Comparison of ENCODE assay signal across 29 mouse cellular contexts in the genomic region with DNA sequence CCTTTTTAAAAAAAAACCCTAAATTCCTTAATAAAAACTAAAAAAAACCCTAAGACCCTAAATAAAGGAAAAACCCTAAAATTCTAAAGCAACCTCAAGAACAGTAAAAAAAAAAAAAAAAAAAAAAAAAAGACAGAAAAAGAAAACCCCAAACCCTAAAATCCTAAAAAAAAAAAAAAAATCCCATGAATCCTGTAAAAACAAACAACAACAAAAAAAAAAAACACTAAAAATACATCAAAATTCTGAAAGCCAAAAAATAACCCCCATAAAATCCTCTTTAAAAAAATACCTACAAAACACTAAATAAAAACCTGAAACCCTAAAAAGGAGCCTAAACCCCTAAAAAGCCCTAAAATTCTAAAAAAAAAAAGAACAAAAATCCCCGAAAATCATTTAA. TPM values are rescaled to one million over a fixed set of nuclear protein-coding genes. Genes with fewer than 3 reads are reported as not detected.
DNase-seq lines count a peak whose midpoint lies in the region; ATAC-seq and TF ChIP-seq lines count a peak whose summit lies in the region.
"Had no signal": no experiment of that assay in that cellular context is flagged by ENCODE, and none has a peak within 500 bp of the region (broad histone marks: within the 10 kb centered on the region; RNA-seq: fewer than 3 reads in every experiment).

No protein-coding gene starts in this region.

- no peak overlapping the region for H3K27ac ChIP-seq in hindbrain, embryonic 14.5 days
- no peak overlapping the region for H3K27ac ChIP-seq in hindbrain, postnatal 0 days
- H3K27ac ChIP-seq in CH12.LX (ENCODE audit: insufficient read depth, low read depth) (no peak overlapping the region), ES-E14 (ENCODE audit: insufficient read depth, low read depth, low read length, poor library complexity, severe bottlenecking) (no peak overlapping the region)

- no peaks in the 10 kb centered on the region for H3K9me3 ChIP-seq in hindbrain, embryonic 14.5 days (ENCODE audit: control insufficient read depth, low read length)
- no peaks in the 10 kb centered on the region for H3K9me3 ChIP-seq in hindbrain, postnatal 0 days (ENCODE audit: low read length)
- H3K9me3 ChIP-seq in CH12.LX (replicated peaks; ENCODE audit: low read length) (no peaks in the 10 kb centered on the region), ES-E14 (ENCODE audit: control insufficient read depth, insufficient read depth, low read depth, low read length) (no peaks in the 10 kb centered on the region)
- H3K9me3 ChIP-seq: G1E had no signal

- H3K4me1 ChIP-seq in hindbrain, embryonic 14.5 days (replicated peaks; ENCODE audit: control insufficient read depth, insufficient read depth, low read length) = no peaks in the 10 kb centered on the region
- H3K4me1 ChIP-seq in hindbrain, postnatal 0 days (ENCODE audit: insufficient read depth, low read length) = no peaks in the 10 kb centered on the region
- H3K4me1 ChIP-seq in CH12.LX (ENCODE audit: control insufficient read depth in 1 of 2, insufficient read depth in 2 of 2) (no peaks in the 10 kb centered on the region), ES-E14 (ENCODE audit: control insufficient read depth in 2 of 2, insufficient read depth in 2 of 2, low read length in 2 of 2, poor library complexity in 1 of 2) (no peaks in the 10 kb centered on the region)

- H3K27me3 ChIP-seq in hindbrain, embryonic 14.5 days (ENCODE audit: control insufficient read depth, insufficient read depth, low read length) = no peaks in the 10 kb centered on the region
- no peaks in the 10 kb centered on the region for H3K27me3 ChIP-seq in hindbrain, postnatal 0 days (ENCODE audit: insufficient read depth, low read length)
- no peaks in the 10 kb centered on the region for H3K27me3 ChIP-seq in CH12.LX (replicated peaks)
- H3K27me3 ChIP-seq: Patski had no signal

- 94% methylated on average over 1 of the region's 1 CpGs for WGBS in hindbrain, embryonic 14.5 days
- WGBS in hindbrain, postnatal 0 days = 87% methylated on average over 1 of the region's 1 CpGs

- in situ Hi-C loops in CH12.LX (cut with MboI; ENCODE audit: low pct_ligation_motif_present, low pct_unique_long_range_greater_than_20kb, low sequenced_read_pairs) = no loop called here
- in situ Hi-C loops in ES-E14 (cut with MboI; ENCODE audit: low sequenced_read_pairs in 2 of 2, unreplicated experiment in 2 of 2) = no loop called here

- no peak for ATAC-seq in hindbrain, embryonic 14.5 days (ENCODE audit: low FRiP score)
- no peak for ATAC-seq in hindbrain, postnatal 0 days
- no peak for ATAC-seq in megakaryocyte progenitor cell, adult 5-6 weeks (replicated peaks; ENCODE audit: poor library complexity)
- ATAC-seq: activated CD4-positive, CD25-positive, alpha-beta regulatory T cell, adult 4 months; CD4-positive, CD25-positive, alpha-beta regulatory T cell, adult 4 months; Patski had no signal

- dilution Hi-C loops in CH12.LX (cut with MboI; ENCODE audit: extremely low pct_ligation_motif_present, extremely low pct_unique_long_range_greater_than_20kb, low sequenced_read_pairs) = no loop called here

- no peak overlapping the region for H3K4me2 ChIP-seq in hindbrain, embryonic 14.5 days (replicated peaks)
- H3K4me2 ChIP-seq in hindbrain, postnatal 0 days (ENCODE audit: low read depth, low read length) = no peak overlapping the region
- no peak overlapping the region for H3K4me2 ChIP-seq in CH12.LX (ENCODE audit: insufficient read depth, low read depth, poor library complexity, severe bottlenecking)

- H3K9ac ChIP-seq in hindbrain, embryonic 14.5 days = no peak overlapping the region
- H3K9ac ChIP-seq in hindbrain, postnatal 0 days (replicated peaks; ENCODE audit: low read length) = no peak overlapping the region
- H3K9ac ChIP-seq in CH12.LX (ENCODE audit: insufficient read depth, low read depth) = no peak overlapping the region
- no peak overlapping the region for H3K9ac ChIP-seq in ES-E14 (ENCODE audit: insufficient read depth, low read depth, low read length, poor library complexity, severe bottlenecking)

- no peak overlapping the region for H3K4me3 ChIP-seq in hindbrain, embryonic 14.5 days (replicated peaks; ENCODE audit: low read length)
- H3K4me3 ChIP-seq in hindbrain, postnatal 0 days (ENCODE audit: low read length) = no peak overlapping the region
- no peak overlapping the region for H3K4me3 ChIP-seq in CH12.LX (replicated peaks in 1 of 3; ENCODE audit: low read depth in 2 of 3, low read length in 2 of 3, poor library complexity in 1 of 3)
- no peak overlapping the region for H3K4me3 ChIP-seq in ES-E14 (ENCODE audit: insufficient read depth in 1 of 2, low read depth in 1 of 2, low read length in 2 of 2, poor library complexity in 1 of 2, severe bottlenecking in 1 of 2)

- TF ChIP-seq CTCF in hindbrain, postnatal 0 days (IDR thresholded peaks at IDR 0.05; ENCODE audit: low read depth) = no peak
- TF ChIP-seq CTCF in CH12.LX (conservative IDR thresholded peaks at IDR 0.05 in 1 of 2, IDR thresholded peaks at IDR 0.05 in 1 of 2; ENCODE audit: low read depth in 2 of 2, low read length in 2 of 2) = no peak

- no peaks in the 10 kb centered on the region for H3K79me2 ChIP-seq in CH12.LX (replicated peaks; ENCODE audit: control insufficient read depth, extremely low read depth, insufficient read depth, poor library complexity, severe bottlenecking)

- no peak for TF ChIP-seq RAD21 in CH12.LX (IDR thresholded peaks at IDR 0.05; ENCODE audit: low read depth, low read length)

- TF ChIP-seq EP300 in CH12.LX (IDR thresholded peaks at IDR 0.05; ENCODE audit: low read length) = no peak

- no peaks in the 10 kb centered on the region for H3K36me3 ChIP-seq in hindbrain, embryonic 14.5 days (replicated peaks; ENCODE audit: control insufficient read depth, insufficient read depth)
- H3K36me3 ChIP-seq in hindbrain, postnatal 0 days (ENCODE audit: insufficient read depth, low read length) = no peaks in the 10 kb centered on the region
- no peaks in the 10 kb centered on the region for H3K36me3 ChIP-seq in CH12.LX (replicated peaks in 1 of 2; ENCODE audit: control insufficient read depth in 1 of 2, insufficient read depth in 1 of 2, low read length in 1 of 2)
- H3K36me3 ChIP-seq in ES-E14 (ENCODE audit: control insufficient read depth, insufficient read depth, low read length, poor library complexity, severe bottlenecking) = no peaks in the 10 kb centered on the region
- H3K36me3 ChIP-seq: G1E had no signal

- TF ChIP-seq POLR2A in CH12.LX (IDR thresholded peaks at IDR 0.05; ENCODE audit: low read depth, low read length) = no peak

- DNase-seq in hindbrain, embryonic 14.5 days (ENCODE audit: low spot score) = peak; percentile 37
- no peak for DNase-seq in hindbrain, postnatal 0 days (ENCODE audit: low spot score)
- DNase-seq in CH12.LX (ENCODE audit: extremely low read depth) (no peak), ES-E14 (ENCODE audit: low read depth, low spot score) (no peak), adipocyte (ENCODE audit: low spot score) (peak; percentile 2)
- DNase-seq in cerebellum, postnatal 25 days = no peak
- DNase-seq in layer of hippocampus, adult 9-10 months (ENCODE audit: low spot score) = no peak
- DNase-seq: adrenal gland, adult 2 months; adrenal gland, adult 8-10 months; adrenal gland, postnatal 10 days; adrenal gland, postnatal 14 days; adrenal gland, postnatal 25 days; adrenal gland, postnatal 36 days; B cell, adult 2 months; cerebellum, adult 11 months; cerebellum, adult 11-12 months; cerebellum, adult 18-20 months; cerebellum, adult 2 months; cerebellum, adult 8-10 months had no signal

TF ChIP-seq in CH12.LX, 34 proteins besides CTCF, POLR2A, EP300 and RAD21:
- TF ChIP-seq NRF1 (IDR thresholded peaks at IDR 0.05; ENCODE audit: low read depth, low read length) (no peak), ZNF384 (IDR thresholded peaks at IDR 0.05; ENCODE audit: low read depth, low read length) (peak; percentile 60), JUND (conservative IDR thresholded peaks at IDR 0.05; ENCODE audit: low read depth, low read length) (no peak), CHD2 (IDR thresholded peaks at IDR 0.05; ENCODE audit: low read length) (no peak), MAZ (IDR thresholded peaks at IDR 0.05; ENCODE audit: low read depth, low read length) (no peak), SIN3A (IDR thresholded peaks at IDR 0.05; ENCODE audit: low read length) (no peak), USF1 (IDR thresholded peaks at IDR 0.05; ENCODE audit: low read depth, low read length) (no peak), IRF4 (IDR thresholded peaks at IDR 0.05; ENCODE audit: low read depth, low read length) (no peak)

TF ChIP-seq in ES-E14, 5 proteins besides CTCF, POLR2A, EP300 and RAD21:
- 0 out of 2 replicates have a peak, but pooled peaks have one; percentile 65 for TF ChIP-seq ZNF384 (IDR thresholded peaks at IDR 0.05; ENCODE audit: low read depth, low read length)
- TF ChIP-seq MAFK (IDR thresholded peaks at IDR 0.05; ENCODE audit: insufficient read depth, low read depth, low read length) = no peak
- no peak for TF ChIP-seq CHD2 (IDR thresholded peaks at IDR 0.05; ENCODE audit: low read depth, low read length)

RNA-seq across cellular contexts. Expression of a gene that starts 45.3 kb away (rescaled TPM):
- not detected in 2 replicates for polyA plus RNA-seq in hindbrain, embryonic 14.5 days (2014; fragmentation: Nextera tagmentation; extraction: Ambion mirVana)
- not detected in 2 replicates for total RNA-seq in hindbrain, postnatal 0 days (2014; rRNA removed)
- not detected in 2 replicates for polyA plus RNA-seq in hindbrain, postnatal 0 days (2015; fragmentation: Nextera tagmentation; extraction: Ambion mirVana)
- total RNA-seq in CH12.LX (2012; rRNA removed) (0.08 TPM in 1 of 2 replicates, not detected in the other), CH12.LX (2014; rRNA removed) (not detected in 2 replicates), ES-E14 (2012; rRNA removed) (not detected in 2 replicates)
- 0.09 and 0.26 TPM in 2 replicates for polyA plus RNA-seq in CH12.LX (2012; ENCODE audit: insufficient read length, low read depth)
- total RNA-seq in megakaryocyte progenitor cell, adult 5-6 weeks (2015) = not detected in 2 replicates
- not detected in 2 replicates for total RNA-seq in megakaryocyte progenitor cell, adult 5-6 weeks (2017)
- total RNA-seq: adrenal gland, adult 18-20 months; adrenal gland, adult 2 months; adrenal gland, adult 8-10 months; adrenal gland, postnatal 10 days; adrenal gland, postnatal 14 days; adrenal gland, postnatal 25 days; adrenal gland, postnatal 36 days; adrenal gland, postnatal 4 days; MEL had no signal
- polyA plus RNA-seq: activated CD4-positive, CD25-positive, alpha-beta regulatory T cell, adult 4 months; adrenal gland, adult 2 months; brain, embryonic 14.5 days; C2C12; cerebellum, adult 2 months; G1E; Patski had no signal

RNA-seq across cellular contexts. Expression of a gene that starts 55.6 kb away (rescaled TPM):
- not detected in 2 replicates for polyA plus RNA-seq in hindbrain, embryonic 14.5 days (2014; fragmentation: Nextera tagmentation; extraction: Ambion mirVana)
- total RNA-seq in hindbrain, postnatal 0 days (2014; rRNA removed) = not detected in 2 replicates
- polyA plus RNA-seq in hindbrain, postnatal 0 days (2015; fragmentation: Nextera tagmentation; extraction: Ambion mirVana) = not detected in 2 replicates
- total RNA-seq in CH12.LX (2012; rRNA removed) = 1.6 and 1.8 TPM in 2 replicates
- total RNA-seq in CH12.LX (2014; rRNA removed) = 0.19 and 0.34 TPM in 2 replicates
- polyA plus RNA-seq in CH12.LX (2012; ENCODE audit: insufficient read length, low read depth) = 0.29 TPM in 1 of 2 replicates, not detected in the other
- total RNA-seq in ES-E14 (2012; rRNA removed) = not detected in 2 replicates
- total RNA-seq in megakaryocyte progenitor cell, adult 5-6 weeks (2015) = not detected in 2 replicates
- not detected in 2 replicates for total RNA-seq in megakaryocyte progenitor cell, adult 5-6 weeks (2017)
- total RNA-seq: adrenal gland, adult 18-20 months; adrenal gland, adult 2 months; adrenal gland, adult 8-10 months; adrenal gland, postnatal 10 days; adrenal gland, postnatal 14 days; adrenal gland, postnatal 25 days; adrenal gland, postnatal 36 days; adrenal gland, postnatal 4 days; MEL had no signal
- polyA plus RNA-seq: adrenal gland, adult 2 months; brain, embryonic 14.5 days; C2C12; CD4-positive, CD25-positive, alpha-beta regulatory T cell, adult 4 months; cerebellum, adult 2 months; Patski had no signal

Comparison
In these comparisons a context has a peak if more than half of its experiments do, and no peak if none do; other contexts are left out.
1. DNase-seq: peak in hindbrain, embryonic 14.5 days (single experiment) and adipocyte (single experiment); none in hindbrain, postnatal 0 days (single experiment), CH12.LX (single experiment), ES-E14 (single experiment), cerebellum, postnatal 25 days (0 of 2) and layer of hippocampus, adult 9-10 months (single experiment).